Mouse (Mus musculus) mature B cell (primary cell): ENCODE data around the gene Gas7.

Experiments used
- in situ Hi-C: fragments of 300-500 bp; cut with MboI; formaldehyde crosslinking; loops from 2 replicates; pipeline ENCODE4 v1.14.3; 2019

The Gas7 gene

DNA sequence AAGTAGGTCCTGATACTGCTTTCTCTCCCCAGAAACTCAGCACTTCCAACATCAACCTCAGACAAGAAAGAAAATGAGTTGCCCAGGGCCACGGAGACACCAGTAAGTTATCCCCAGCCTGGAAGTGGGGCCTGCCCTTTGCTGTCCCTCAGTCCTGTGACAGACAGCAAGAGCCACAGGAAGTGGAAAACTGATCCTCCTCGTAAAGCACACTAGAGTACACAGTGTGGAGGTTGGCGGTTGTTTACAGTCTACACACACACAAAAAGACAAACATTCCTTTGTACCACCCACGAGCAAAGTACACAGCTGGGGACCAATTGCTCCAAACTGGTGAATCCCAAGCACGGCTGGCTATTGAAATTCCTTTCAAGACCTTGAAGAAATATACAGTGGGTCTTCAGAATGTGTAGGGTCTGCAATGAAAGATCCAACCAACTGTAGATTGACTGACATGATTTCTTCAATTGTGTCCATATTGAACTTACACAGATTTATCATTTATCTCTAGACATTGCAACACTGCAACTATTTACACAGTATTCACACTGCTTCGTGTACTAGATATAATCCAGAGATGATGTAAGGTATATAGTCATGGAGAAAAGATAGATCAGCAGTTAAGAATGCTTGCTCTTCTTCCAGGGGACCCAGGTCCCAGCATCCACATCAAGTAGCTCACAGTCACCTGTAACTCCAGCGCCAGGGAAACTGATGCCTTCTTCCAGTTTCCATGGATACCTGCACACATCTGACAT lies 267.3 kb downstream of the Gas7 start:
- in situ Hi-C loops, result no loop called here

DNA sequence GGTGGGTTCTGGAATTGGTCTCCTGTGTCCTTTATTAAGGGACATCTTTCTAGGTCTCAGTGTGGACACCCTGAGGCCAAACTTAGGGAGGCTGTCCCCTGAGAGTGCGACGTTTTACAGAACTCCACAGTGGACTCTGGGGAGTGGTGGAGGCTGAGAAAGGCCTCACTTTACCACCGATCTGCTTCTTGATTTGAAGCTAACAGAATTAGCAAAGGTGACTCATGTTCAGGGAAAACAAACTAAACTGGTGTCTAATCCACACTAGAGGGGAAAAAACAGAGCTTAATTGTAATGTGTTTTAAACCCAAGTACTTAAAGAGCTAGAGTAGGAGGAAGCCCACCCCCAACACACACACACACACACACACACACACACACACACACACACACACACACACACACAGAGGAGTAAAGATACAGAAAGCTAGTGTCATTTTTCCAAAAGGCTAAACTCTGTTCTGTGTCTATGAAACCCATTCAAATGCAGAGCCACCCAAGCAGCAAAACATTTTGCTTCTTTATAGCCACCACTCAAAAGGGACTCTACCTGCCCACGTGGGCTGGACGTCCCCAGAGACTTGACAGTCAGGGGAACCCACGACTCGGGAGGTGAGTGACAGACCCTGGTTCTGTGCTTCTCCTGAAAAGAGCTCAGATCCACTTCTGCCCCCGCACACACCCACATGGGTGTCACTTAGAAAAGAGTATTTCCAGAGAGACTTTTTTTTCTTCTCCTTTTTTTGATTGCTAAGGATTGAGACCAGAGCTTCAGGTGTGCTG lies 268.2 kb downstream of the Gas7 start:
- in situ Hi-C loops, result no loop called here

DNA sequence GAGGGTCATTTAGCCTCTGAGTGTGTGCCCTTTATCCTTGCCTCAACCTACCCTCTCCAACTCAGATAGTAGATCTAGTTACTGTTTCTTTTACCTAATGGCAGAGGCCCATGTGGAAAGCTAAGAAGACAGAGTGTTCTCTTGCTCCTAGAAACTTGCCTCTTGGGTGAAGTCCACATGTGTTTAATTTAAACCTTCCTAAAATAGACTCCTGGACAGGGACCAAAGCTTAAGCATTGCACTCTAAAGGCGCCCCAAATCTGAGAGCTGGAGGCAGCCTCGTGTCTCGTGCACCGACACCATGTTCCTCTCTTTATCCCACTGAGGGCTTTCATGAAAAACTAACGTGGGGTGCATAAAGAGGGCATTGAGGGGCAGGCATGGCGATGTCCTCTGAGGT lies 271.9 kb downstream of the Gas7 start:
- in situ Hi-C loops, result no loop called here

DNA sequence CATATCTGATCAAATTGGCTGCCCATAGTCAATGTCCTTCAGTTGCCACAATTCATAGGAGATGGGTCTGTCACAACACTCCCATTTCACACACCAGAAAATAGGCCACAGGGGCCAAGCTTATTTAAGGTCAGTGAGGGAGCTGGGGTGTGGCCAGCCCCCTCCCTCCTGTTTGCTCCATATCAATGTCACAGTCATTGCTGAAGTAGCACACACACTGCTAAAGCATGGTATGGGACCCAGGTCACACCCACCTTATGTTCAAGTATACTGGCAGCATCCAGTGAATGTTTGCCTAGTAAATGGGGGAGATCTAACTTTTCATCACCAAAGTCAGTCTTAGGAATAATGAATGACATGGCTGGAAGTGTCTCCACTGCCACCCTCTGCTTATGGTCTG lies 273.5 kb downstream of the Gas7 start:
- in situ Hi-C loops, result no loop called here

DNA sequence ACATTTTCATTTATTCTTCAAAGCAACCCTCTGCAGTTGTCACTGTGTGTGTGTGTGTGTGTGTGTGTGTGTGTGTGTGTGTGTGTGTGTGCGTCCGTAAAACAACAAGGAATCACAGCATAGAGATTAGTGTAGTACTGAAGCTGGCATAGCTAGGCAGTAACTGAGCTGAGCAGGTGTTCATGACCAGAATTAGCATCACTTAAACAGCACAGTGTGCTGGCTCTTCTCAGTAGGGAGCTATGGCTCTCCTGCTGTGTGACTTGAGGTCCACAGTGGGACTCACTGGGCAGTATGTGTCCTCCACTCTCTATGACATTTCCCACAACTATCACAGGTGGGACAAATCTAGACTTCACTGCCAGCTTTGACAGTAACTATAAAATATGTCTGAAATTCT lies 275.8 kb downstream of the Gas7 start:
- in situ Hi-C loops, result no loop called here

DNA sequence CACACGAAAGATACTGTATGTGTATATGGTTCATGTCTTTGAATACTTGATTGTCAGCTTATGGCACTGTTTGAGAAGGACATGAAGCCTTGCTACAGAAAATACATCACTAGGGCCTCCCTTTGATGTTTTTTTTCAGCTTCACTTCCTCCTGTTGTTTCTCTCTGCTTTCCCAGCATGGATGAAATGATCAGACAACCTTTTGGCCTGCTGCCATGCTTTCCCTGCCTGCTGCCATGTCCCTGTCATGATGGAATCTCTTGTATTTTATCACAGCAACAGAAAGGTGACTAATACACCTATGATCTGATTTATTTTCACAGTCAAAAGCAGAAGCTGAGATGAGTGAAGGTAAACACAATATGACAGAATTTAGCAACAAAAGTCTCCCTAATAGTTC lies 278.5 kb downstream of the Gas7 start:
- in situ Hi-C loops, result no loop called here

DNA sequence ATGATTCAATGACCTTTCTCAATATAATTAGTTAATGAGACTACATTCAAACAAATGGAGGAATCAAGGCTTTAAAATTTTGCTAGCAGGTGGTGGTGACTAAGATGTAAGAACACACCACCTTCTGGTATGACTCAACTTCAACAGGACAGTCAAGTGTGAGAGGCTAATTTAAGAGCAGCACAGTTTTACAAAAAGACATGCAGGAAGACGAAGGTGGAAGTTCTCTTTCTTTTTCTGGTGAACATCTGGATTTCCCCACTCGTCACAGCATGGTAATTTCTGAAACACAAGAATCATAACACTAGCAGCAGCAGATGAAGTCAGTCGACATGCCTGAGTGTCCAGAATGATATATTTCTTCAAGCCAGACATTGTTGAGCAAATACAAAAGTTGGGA lies 279.4 kb downstream of the Gas7 start:
- in situ Hi-C loops, result no loop called here

DNA sequence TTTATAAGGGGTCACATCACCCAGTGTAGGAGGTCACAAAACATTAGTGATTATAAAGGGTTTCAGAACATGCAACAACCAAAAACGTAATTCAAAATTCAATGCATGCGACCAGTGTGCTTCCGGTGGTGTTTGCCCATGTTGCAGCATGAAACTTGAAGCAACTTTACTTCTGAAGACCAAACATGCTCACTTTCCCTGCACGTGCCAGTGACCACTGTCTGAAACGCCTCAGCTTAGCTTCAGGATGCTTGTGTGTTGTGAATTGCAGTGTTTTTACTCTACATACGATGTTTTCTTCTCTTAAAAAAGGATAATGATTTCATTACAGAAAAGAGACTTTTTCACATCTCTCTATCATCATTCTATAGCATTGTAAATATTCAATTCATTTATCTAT lies 283.1 kb downstream of the Gas7 start:
- in situ Hi-C loops, result no loop called here
